Mouse (Mus musculus) cerebellum, adult 2 months (tissue): Measurements from ENCODE around the gene Calm5.

Source experiments
- CTCF ChIP-seq: fragments of 200-500 bp; IDR thresholded peaks from 2 replicates; pipeline ENCODE4 v1.5.1; 2011; ENCODE audit warnings: low read depth, mild to moderate bottlenecking, control low read depth, low read length, moderate library complexity, borderline replicate concordance; ENCODE audit not compliant: insufficient read depth
- POLR2A ChIP-seq: fragments of 200-500 bp; IDR thresholded peaks from 2 replicates; pipeline ENCODE4 v1.6.1; 2011; ENCODE audit warnings: low read length, control low read depth, borderline replicate concordance; ENCODE audit not compliant: insufficient read depth

DNA sequence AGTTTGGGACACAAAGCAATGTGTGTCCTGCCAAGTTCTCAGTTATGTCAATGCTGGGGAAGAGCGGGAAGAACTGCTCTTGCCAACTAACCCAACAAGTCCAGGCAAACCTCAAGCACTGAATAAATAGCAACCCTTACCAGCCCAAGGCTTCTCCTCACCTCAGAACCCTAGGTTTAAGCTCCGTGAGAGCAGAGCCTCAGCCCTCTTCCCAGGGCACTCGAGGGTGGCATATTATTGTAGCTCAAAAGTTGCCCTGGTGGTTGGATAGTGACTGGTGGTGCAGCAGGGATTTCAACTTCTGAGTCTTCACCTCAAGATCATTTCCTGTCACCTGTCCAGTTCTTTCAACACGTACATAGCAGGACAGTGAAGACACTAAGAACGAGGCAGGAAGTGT, 22.4 kb upstream of the Calm5 start:
- TF ChIP-seq CTCF: no peak
- TF ChIP-seq POLR2A: no peak
